Comparison of ENCODE assay signal across 16 mouse cellular contexts in the genomic region with DNA sequence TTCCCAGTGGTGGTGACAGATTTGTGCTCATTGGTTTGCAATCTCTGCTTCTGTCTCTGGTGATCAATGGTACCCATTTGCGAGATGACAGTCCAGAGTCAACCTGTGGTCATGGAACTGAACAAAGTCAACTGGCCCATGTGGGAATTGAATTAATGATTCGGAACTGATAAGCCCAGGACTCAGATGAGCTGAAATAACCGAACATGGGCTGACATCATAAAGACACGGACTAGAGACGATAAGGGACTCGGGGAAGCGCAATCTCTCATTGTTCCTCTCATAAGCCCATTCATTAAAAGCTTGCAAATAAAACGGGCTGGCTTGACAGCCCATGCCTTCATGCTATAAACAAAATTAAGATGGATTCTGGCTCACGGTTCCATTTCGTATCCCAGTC.
"Had no signal": no experiment of that assay in that cellular context is flagged by ENCODE, and none has a peak within 500 bp of the region (broad histone marks: within the 10 kb centered on the region; RNA-seq: fewer than 3 reads in every experiment).

No protein-coding gene starts in this region.

- H3K27ac ChIP-seq: liver, embryonic 14.5 days; midbrain, embryonic 10.5 days; midbrain, embryonic 12.5 days; stomach, embryonic 15.5 days; stomach, postnatal 0 days had no signal

- H3K36me3 ChIP-seq: midbrain, embryonic 10.5 days; midbrain, embryonic 12.5 days; stomach, embryonic 15.5 days had no signal

- H3K9me3 ChIP-seq: midbrain, embryonic 10.5 days; midbrain, embryonic 12.5 days; stomach, embryonic 15.5 days had no signal

- H3K27me3 ChIP-seq: midbrain, embryonic 12.5 days; stomach, embryonic 15.5 days had no signal

- ATAC-seq: midbrain, embryonic 16.5 days had no signal

- H3K4me2 ChIP-seq: lung, embryonic 14.5 days; midbrain, embryonic 12.5 days; stomach, embryonic 15.5 days had no signal

- DNase-seq: lung, adult 18-20 months; lung, embryonic 14.5 days; lung, postnatal 10 days; lung, postnatal 4 days; midbrain, embryonic 14.5 days; right cerebral cortex, postnatal 14 days; thymus, adult 2 months; thymus, postnatal 25 days; thymus, postnatal 4 days had no signal

- H3K4me3 ChIP-seq: midbrain, embryonic 10.5 days; midbrain, embryonic 12.5 days; myocyte; stomach, embryonic 15.5 days had no signal

- H3K4me1 ChIP-seq: midbrain, embryonic 10.5 days; midbrain, embryonic 12.5 days had no signal

- H3K9ac ChIP-seq: liver, embryonic 14.5 days; lung, embryonic 14.5 days; midbrain, embryonic 12.5 days; stomach, embryonic 15.5 days had no signal
